Mouse (Mus musculus) left cerebral cortex, adult 9 months (tissue): ENCODE measurements around the gene Gm42421.

ENCODE experiments used
- DNase-seq, 2 experiments: peaks; one replicate each; pipeline ENCODE4 v3.0.0; 2022; ENCODE audit warnings: low spot score in 2 of 2

Gm42421 gene

GRCm38 (mm10) chr5:143933875-143934274 is 5.9 kb downstream of the Gm42421 start:
- no peak for DNase-seq

GRCm38 (mm10) chr5:143936156-143936555 is 8.2 kb downstream of the Gm42421 start:
- DNase-seq: no peak

DNA sequence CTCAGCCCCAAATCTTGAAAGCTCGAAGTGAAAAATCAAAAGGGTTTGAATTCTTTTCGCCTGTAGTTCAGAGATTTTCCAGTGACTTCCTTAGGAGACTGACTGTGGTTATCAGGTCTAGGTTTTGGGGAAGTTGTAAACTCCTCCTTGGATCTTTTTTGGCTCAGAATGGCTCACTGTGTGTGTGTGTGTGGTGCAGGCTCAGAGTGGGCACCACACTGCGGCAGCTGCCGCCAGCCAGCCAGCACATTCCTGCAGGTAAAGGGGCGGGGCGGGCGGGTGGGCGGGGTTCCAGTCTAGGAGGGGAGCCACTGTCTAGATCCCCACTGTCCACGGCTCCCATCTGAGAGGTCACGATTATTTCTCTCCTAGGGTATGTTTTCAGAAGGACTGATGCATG is 13.6 kb downstream of the Gm42421 start:
- DNase-seq: no peak

GRCm38 (mm10) chr5:143943231-143944125 is 15.5 kb downstream of the Gm42421 start:
- peak; percentile 74 to 91 for DNase-seq

DNA sequence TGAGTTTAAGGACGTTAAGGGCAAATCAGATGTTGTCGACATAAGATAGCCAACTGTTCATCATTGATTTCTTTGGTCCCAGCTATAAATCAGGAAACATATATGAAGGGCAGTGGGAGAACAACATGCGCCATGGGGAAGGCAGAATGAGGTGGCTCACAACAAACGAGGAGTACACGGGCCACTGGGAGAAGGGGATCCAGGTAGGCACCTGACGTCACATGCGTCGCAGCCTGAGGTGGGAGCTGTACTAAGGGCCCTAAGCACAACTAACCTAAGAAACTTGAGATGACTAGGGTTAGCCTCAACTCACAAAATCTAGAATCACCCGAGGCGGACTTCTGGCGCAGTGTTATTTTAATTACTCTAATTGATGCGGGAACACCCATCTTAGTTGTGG is 20.4 kb downstream of the Gm42421 start:
- DNase-seq: no peak

DNA sequence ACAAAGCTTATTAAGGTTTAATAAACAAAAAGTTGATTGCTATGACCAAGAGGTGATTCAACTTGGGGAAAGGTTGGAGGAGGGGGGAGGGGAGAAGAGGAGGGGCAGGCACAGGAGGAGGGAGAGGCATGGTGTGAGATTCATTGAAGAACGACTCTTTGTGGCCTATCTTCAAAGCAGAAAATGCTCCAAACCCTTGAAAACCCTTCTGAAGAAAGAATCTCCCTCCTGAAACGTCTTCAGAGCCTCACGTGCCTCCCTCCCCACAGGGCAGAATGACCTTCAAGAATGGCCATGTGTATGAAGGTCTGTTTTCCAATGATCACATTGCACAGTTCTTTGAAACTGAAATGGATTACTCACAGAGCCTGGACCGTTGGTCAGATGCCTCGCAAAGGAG is 22.0 kb downstream of the Gm42421 start:
- DNase-seq: no peak

DNA sequence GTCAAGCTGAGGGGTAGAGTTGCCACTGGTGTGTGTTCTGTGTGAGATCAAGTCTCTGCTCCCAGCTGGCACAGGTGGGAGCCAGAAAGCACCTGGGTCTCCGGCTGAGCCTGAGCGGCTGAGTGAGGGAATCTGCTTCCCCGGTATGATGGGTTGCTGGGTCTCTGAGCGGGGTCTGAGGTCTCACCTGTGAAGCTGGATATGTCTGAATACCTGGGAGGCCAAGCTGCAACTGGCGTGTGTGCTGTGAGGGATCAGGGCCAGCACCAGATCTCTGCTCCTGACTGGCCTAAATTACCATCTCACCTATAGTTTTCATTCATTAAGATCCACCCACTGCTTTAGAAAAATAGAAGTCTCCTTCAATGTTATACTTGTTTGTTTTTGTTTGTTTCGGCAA is 29.1 kb downstream of the Gm42421 start:
- no peak for DNase-seq

- DNase-seq: no peak
Observed at GRCm38 (mm10) chr5:143959551-143959950, 31.6 kb downstream of the Gm42421 start.

DNA sequence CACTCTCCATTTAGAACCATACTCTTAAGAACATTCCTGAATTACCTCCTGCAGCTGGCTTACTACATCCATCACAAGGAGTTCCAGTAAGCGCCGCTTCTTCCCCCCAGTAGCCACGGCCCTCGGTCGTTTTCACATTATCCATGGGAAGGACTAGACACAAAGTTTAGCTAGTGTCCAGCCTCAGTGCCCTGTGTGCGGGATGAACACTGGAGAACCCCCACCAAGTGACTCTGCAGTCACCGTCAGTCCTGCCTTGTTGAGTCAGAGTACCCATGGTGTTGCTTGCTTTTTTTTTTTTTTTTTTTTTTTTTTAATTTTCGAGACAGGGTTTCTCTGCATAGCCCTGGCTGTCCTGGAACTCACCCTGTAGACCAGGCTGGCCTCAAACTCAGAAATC is 33.2 kb downstream of the Gm42421 start:
- DNase-seq: no peak

DNA sequence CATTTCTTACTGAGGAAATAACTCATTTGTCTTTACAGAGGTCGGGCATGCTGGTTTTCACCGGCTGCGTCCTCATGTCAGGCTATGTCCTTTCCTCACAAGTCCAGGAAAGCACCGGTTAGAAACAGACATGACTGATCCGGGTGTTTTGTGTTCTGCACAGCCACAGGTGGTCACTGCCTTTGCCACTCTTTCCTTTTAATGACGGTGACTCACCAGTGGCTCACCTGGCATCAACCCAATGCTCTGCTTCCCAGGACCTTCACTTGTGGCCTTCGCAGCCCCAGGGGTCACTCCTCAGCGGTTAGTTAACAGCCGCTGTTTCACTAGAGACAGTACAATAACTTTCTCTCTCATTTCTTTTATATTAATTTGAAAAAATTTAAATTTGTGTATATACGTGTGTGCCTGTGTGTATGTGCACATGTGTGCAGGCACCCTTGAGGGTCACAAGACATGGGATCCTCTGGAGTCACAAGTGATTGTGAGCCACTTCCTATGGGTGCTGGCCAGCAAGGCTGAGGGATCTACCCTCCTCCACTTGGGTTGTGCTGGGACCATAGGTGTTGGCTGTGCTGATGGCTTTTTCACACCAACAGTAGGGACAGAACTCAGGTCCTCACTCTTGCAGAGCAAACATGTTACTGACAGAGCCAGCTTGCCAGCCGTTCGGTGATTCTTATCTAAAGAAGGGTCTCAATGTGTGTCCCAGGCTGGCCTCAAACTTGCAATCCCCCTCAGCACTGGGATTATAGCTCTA is 37.8 kb downstream of the Gm42421 start:
- DNase-seq: no peak

- no peak for DNase-seq
Observed at GRCm38 (mm10) chr5:143966671-143967070, 38.7 kb downstream of the Gm42421 start.

- DNase-seq: no peak
Observed at GRCm38 (mm10) chr5:143972628-143973027, 44.7 kb downstream of the Gm42421 start.

DNA sequence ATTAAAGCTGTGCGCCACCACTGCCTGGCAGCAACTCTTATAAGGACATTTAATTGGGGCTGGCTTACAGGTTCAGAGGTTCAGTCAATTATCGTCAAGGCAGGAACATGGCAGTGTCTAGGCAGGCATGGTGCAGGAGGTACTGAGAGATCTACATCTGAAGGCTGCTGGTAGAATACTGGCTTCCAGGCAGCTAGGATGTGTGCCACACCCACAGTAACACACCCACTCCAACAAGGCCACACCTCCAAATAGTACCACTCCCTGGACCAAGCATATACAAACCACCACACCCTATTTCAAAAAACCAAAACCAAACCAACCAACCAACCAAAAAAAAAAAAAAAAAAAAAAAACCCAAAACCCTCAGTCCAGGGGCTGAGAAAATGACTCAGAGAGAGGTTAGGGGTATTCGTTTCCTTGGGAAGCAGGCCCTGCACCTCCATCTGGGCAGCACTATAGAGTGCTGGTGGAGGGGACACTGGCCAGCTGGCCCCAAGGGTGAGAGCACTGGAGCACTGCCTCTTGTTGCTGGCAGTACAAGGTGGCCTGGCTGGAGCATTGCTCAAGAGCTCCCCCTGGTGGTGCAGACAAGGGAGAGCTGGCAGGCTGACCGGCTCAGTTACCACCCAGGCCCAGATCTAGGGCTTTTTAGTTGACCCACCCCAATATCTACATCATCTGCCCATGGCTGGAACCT is 47.1 kb downstream of the Gm42421 start:
- peak in 1 of 2 experiments; percentile 60 for DNase-seq

- DNase-seq: no peak
Observed at GRCm38 (mm10) chr5:143975631-143975933, 47.6 kb downstream of the Gm42421 start.

- DNase-seq: no peak
Observed at GRCm38 (mm10) chr5:143976232-143976631, 48.3 kb downstream of the Gm42421 start.

DNA sequence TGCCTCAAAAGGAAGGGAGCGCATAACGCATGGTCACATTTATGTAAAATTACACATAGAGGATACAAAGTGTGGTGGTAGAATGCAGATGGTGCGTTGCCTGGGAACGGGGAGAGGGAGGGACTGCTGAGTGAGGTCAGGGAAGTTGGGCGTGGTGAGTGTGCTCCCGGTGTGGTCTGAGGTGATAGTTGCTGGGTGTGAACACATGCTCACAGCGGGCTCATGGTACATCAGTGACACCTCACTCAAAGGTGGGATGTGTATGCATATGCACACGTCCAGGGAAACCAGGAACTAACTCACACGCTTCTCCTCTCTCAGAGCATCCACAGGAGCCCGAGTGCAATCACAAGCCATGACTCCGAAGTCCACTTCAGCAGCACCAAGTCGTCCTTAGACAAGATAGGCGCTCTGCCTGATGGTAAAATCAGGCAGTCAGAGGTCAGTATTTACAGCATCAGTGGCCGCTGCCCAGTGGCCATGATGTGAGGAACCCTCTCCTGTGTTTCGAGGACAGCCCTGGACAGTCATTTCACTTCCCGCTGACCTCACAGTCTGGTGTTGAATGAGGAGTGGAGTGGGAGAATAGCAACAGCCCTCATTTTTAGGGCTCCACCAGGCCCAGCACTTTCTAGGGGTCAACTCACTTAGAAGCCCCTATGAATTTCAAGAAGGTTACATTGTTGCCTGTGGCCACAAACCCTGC is 48.9 kb downstream of the Gm42421 start:
- DNase-seq: no peak

GRCm38 (mm10) chr5:143980858-143981257 is 52.9 kb downstream of the Gm42421 start:
- no peak for DNase-seq

DNA sequence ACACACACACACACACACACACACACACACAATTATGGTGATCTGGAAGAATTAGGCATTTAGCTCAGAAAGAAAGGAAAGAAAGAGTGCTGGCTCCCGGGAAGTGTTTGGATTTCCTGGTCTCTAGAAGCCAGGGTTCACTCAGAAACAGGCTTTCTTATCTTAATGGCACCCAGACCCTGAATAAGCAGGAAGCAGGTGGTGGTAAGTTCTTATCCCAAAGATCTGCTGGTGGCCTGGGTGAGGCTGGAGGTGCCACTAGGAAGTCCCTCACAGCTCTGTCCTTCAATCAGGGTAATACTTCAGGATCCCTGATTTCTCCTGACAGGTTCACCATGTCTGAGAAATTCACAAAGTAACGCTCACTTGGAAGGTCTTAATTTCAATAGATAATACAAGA is 54.4 kb downstream of the Gm42421 start:
- no peak for DNase-seq

- no peak for DNase-seq
Observed at GRCm38 (mm10) chr5:143985381-143985780, 57.4 kb downstream of the Gm42421 start.
